25 mouse cellular contexts compared by ENCODE assay signal in the genomic region with DNA sequence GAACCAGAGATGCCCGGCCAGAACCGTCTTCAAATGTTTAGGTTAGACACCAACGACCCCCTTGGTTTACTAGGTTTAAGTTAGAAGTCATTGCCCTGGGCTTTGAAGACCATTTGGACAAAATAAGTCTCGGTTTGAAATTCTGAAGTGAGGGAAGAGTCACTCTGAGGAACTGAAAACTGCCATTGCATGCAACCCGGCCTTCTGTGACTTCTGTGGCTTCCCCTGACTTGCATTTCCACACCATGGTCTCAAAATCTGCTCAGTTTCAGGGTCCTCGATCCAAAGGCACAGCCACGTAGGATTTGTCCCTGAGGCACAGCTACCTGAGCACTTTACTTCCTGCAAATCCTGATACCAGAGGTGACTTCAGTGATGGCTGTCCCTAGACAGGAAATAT.
A peak's percentile ranks its signal among the peaks of the same experiment; 100 is the strongest.
DNase-seq lines count a peak whose midpoint lies in the region; ATAC-seq lines count a peak whose summit lies in the region.
"Had no signal": no experiment of that assay in that cellular context is flagged by ENCODE, and none has a peak within 500 bp of the region (broad histone marks: within the 10 kb centered on the region; RNA-seq: fewer than 3 reads in every experiment).

No protein-coding gene starts in this region.

- intact Hi-C loops in heart, postnatal 36 days (cut with DNase I) = no loop called here

- H3K27me3 ChIP-seq in liver, embryonic 16.5 days (ENCODE audit: control insufficient read depth, insufficient read depth, low read depth, low read length) = no peaks in the 10 kb centered on the region
- H3K27me3 ChIP-seq in liver, embryonic 12.5 days (replicated peaks) = no peaks in the 10 kb centered on the region
- H3K27me3 ChIP-seq in stomach, embryonic 14.5 days (ENCODE audit: control insufficient read depth, insufficient read depth, low read length) = no peaks in the 10 kb centered on the region
- H3K27me3 ChIP-seq: embryonic facial prominence, embryonic 15.5 days; heart, embryonic 15.5 days; neural tube, embryonic 15.5 days had no signal

- WGBS in liver, embryonic 16.5 days (ENCODE audit: insufficient replicate concordance) = 69% methylated on average over 7 of the region's 7 CpGs
- WGBS in liver, embryonic 12.5 days (ENCODE audit: insufficient replicate concordance) = 81% methylated on average over 7 of the region's 7 CpGs
- WGBS in stomach, embryonic 14.5 days = 75% methylated on average over 7 of the region's 7 CpGs

- H3K9ac ChIP-seq in liver, embryonic 16.5 days (ENCODE audit: low read depth, low read length) = no peak overlapping the region
- H3K9ac ChIP-seq in liver, embryonic 12.5 days = no peak overlapping the region
- H3K9ac ChIP-seq in stomach, embryonic 14.5 days (replicated peaks; ENCODE audit: low read depth, low read length) = no peak overlapping the region
- H3K9ac ChIP-seq: embryonic facial prominence, embryonic 15.5 days; heart, embryonic 15.5 days; neural tube, embryonic 15.5 days had no signal

- no peaks in the 10 kb centered on the region for H3K4me1 ChIP-seq in liver, embryonic 16.5 days (ENCODE audit: control insufficient read depth, low read depth, low read length)
- H3K4me1 ChIP-seq in liver, embryonic 12.5 days = peaks cover 4% of the 10 kb centered on the region; the same call in 1 of the 2 replicates
- H3K4me1 ChIP-seq in stomach, embryonic 14.5 days (ENCODE audit: control insufficient read depth, insufficient read depth, low read length) = 0 out of 2 replicates have a peak, but pooled peaks cover 7% of the 10 kb centered on the region
- H3K4me1 ChIP-seq: embryonic facial prominence, embryonic 15.5 days; forebrain, embryonic 10.5 days; hindbrain, embryonic 10.5 days had no signal

- H3K9me3 ChIP-seq in liver, embryonic 16.5 days (replicated peaks; ENCODE audit: control insufficient read depth, low read length) = no peaks in the 10 kb centered on the region
- no peaks in the 10 kb centered on the region for H3K9me3 ChIP-seq in liver, embryonic 12.5 days (replicated peaks)
- no peaks in the 10 kb centered on the region for H3K9me3 ChIP-seq in stomach, embryonic 14.5 days (ENCODE audit: control insufficient read depth, low read depth, low read length)
- H3K9me3 ChIP-seq: embryonic facial prominence, embryonic 15.5 days; forebrain, embryonic 10.5 days; heart, embryonic 15.5 days; hindbrain, embryonic 10.5 days; neural tube, embryonic 15.5 days had no signal

- no peak overlapping the region for H3K4me2 ChIP-seq in liver, embryonic 16.5 days (ENCODE audit: low read depth, low read length)
- H3K4me2 ChIP-seq in liver, embryonic 12.5 days = no peak overlapping the region
- H3K4me2 ChIP-seq in stomach, embryonic 14.5 days (replicated peaks; ENCODE audit: low read depth, low read length) = no peak overlapping the region
- H3K4me2 ChIP-seq: embryonic facial prominence, embryonic 15.5 days; heart, embryonic 15.5 days; neural tube, embryonic 15.5 days had no signal

- peaks cover 9% of the 10 kb centered on the region for H3K36me3 ChIP-seq in liver, embryonic 16.5 days (ENCODE audit: control insufficient read depth, insufficient read depth)
- peaks cover 64% of the 10 kb centered on the region for H3K36me3 ChIP-seq in liver, embryonic 12.5 days
- no peaks in the 10 kb centered on the region for H3K36me3 ChIP-seq in stomach, embryonic 14.5 days (ENCODE audit: control insufficient read depth, insufficient read depth, low read length)
- H3K36me3 ChIP-seq: embryonic facial prominence, embryonic 15.5 days; forebrain, embryonic 10.5 days; heart, embryonic 15.5 days; hindbrain, embryonic 10.5 days; neural tube, embryonic 15.5 days had no signal

- no peak for ATAC-seq in liver, embryonic 16.5 days (ENCODE audit: low read depth)
- ATAC-seq in liver, embryonic 12.5 days = no peak
- 0 out of 2 replicates have a peak, but pooled peaks have one; percentile 42 for ATAC-seq in common myeloid progenitor, adult 5-6 weeks (replicated peaks; ENCODE audit: low read depth, poor library complexity, severe bottlenecking)
- no peak for ATAC-seq in stomach, embryonic 14.5 days (ENCODE audit: insufficient number of reproducible peaks, insufficient read depth, low FRiP score, low read depth)
- no peak for ATAC-seq in megakaryocyte-erythroid progenitor cell, adult 5-6 weeks (replicated peaks; ENCODE audit: low FRiP score, low TSS enrichment, poor library complexity, severe bottlenecking)
- ATAC-seq: CD4-positive, CD25-positive, alpha-beta regulatory T cell, adult 4 months; hindbrain, postnatal 0 days; intestine, postnatal 0 days; midbrain, embryonic 16.5 days had no signal

- DNase-seq in heart, adult 11 months = peak; percentile 91
- no peak for DNase-seq in heart, postnatal 36 days
- DNase-seq in embryo, embryonic 11 days = no peak
- DNase-seq: cerebellum, postnatal 10 days; kidney, postnatal 10 days; left cerebral cortex, postnatal 4 days; liver; spleen, adult 18-20 months; thymus, adult 18-20 months had no signal

- H3K27ac ChIP-seq in liver, embryonic 16.5 days (ENCODE audit: low read length) = 0 out of 2 replicates have a peak overlapping the region, but pooled peaks have one; percentile 48
- H3K27ac ChIP-seq in liver, embryonic 12.5 days = no peak overlapping the region
- H3K27ac ChIP-seq in stomach, embryonic 14.5 days (ENCODE audit: low read length) = peak overlapping the region; percentile 15; the same call in 1 of the 2 replicates
- H3K27ac ChIP-seq: embryonic facial prominence, embryonic 15.5 days; forebrain, embryonic 10.5 days; heart, adult 2 months; heart, embryonic 15.5 days; hindbrain, embryonic 10.5 days; hindbrain, postnatal 0 days; layer of hippocampus, adult 2 months; neural tube, embryonic 15.5 days had no signal

- H3K4me3 ChIP-seq in liver, embryonic 16.5 days (ENCODE audit: low read depth, low read length) = no peak overlapping the region
- H3K4me3 ChIP-seq in liver, embryonic 12.5 days = no peak overlapping the region
- H3K4me3 ChIP-seq in stomach, embryonic 14.5 days (ENCODE audit: low read depth, low read length) = no peak overlapping the region
- H3K4me3 ChIP-seq: embryonic facial prominence, embryonic 15.5 days; forebrain, embryonic 10.5 days; heart, adult 2 months; heart, embryonic 15.5 days; hindbrain, embryonic 10.5 days; layer of hippocampus, adult 2 months; neural tube, embryonic 15.5 days had no signal
